Mouse (Mus musculus) kidney, adult 2 months (tissue): ENCODE measurements around the gene Cd40. TPM values are rescaled to one million over a fixed set of nuclear protein-coding genes. Genes with fewer than 3 reads are reported as not detected.
A peak's percentile ranks its signal among the peaks of the same experiment; 100 is the strongest.

ENCODE experiments used
- DNase-seq: peaks from one replicate; pipeline ENCODE4 v3.0.0; 2021
- H3K27ac ChIP-seq: fragments of 200-500 bp; 2 replicates; pipeline ENCODE4 v1.5.1; 2012; ENCODE audit warnings: low read depth, low read length, control low read depth, inconsistent platforms; ENCODE audit not compliant: insufficient read depth
- H3K27me3 ChIP-seq: fragments of 200-500 bp; replicated peaks from 2 replicates; pipeline ENCODE4 v1.6.1; 2012; ENCODE audit warnings: mild to moderate bottlenecking, moderate library complexity, low read length, inconsistent platforms; ENCODE audit not compliant: control insufficient read depth, insufficient read depth
- H3K36me3 ChIP-seq: fragments of 200-500 bp; 2 replicates; pipeline ENCODE4 v1.6.1; 2012; ENCODE audit warnings: mild to moderate bottlenecking, moderate library complexity, low read length, inconsistent platforms; ENCODE audit not compliant: control insufficient read depth, insufficient read depth
- H3K4me1 ChIP-seq: fragments of 200-500 bp; 2 replicates; pipeline ENCODE4 v1.6.1; 2011; ENCODE audit warnings: low read length; ENCODE audit not compliant: control insufficient read depth, insufficient read depth
- H3K4me3 ChIP-seq: fragments of 200-500 bp; 2 replicates; pipeline ENCODE4 v1.5.1; 2011; ENCODE audit warnings: mild to moderate bottlenecking, low read depth, low read length, control low read depth; ENCODE audit not compliant: insufficient read depth
- CTCF ChIP-seq: fragments of 200-500 bp; conservative IDR thresholded peaks from 2 replicates; pipeline ENCODE4 v1.5.1; 2011; ENCODE audit warnings: low read depth, mild to moderate bottlenecking, control low read depth, low read length, moderate library complexity, mixed read lengths; ENCODE audit not compliant: insufficient read depth, insufficient read length
- POLR2A ChIP-seq: fragments of 200-500 bp; IDR thresholded peaks from one replicate; pipeline ENCODE4 v1.6.1; 2011; ENCODE audit warnings: low read depth, low read length, control low read depth
- WGBS: fragments of 180-500 bp; shearing (Covaris S2); methylation state at CpG from one replicate; pipeline ENCODE4 v1.1.7; 2018; 5-methylcytosine and 5-hydroxymethylcytosine counted together
- polyA plus RNA-seq: library from polyadenylated mRNA; depleted of rRNA; stranded (reverse); fragments of >200 nt; gene quantifications from 2 replicates; pipeline ENCODE4 v1.2.3, GENCODE M21; 2012

The Cd40 gene
- polyA plus RNA-seq, 1 experiment, result 11.2 TPM

GRCm38 (mm10) chr2:165074937-165075336 is 19.5 kb downstream of the Cd40 start:
- peak; percentile 78 for DNase-seq
- 44% methylated on average over 2 of the region's 2 CpGs for WGBS
- peak; percentile 99; the same call in 1 of the 2 replicates for TF ChIP-seq CTCF
- TF ChIP-seq POLR2A, result no peak
- Histone ChIP-seq H3K4me1 (no peaks in the 10 kb centered on the region), H3K36me3 (no peaks in the 10 kb centered on the region), H3K27ac (no peak overlapping the region), H3K27me3 (no peaks in the 10 kb centered on the region), H3K4me3 (no peak overlapping the region)

- Histone ChIP-seq H3K4me3 (no peak overlapping the region), H3K27me3 (no peaks in the 10 kb centered on the region), H3K27ac (no peak overlapping the region), H3K36me3 (no peaks in the 10 kb centered on the region), H3K4me1 (no peaks in the 10 kb centered on the region)
- DNase-seq, result no peak
- WGBS, result 8% methylated on average over 9 of the region's 9 CpGs
- TF ChIP-seq CTCF (no peak), POLR2A (no peak)
These were observed 21.6 kb downstream of the Cd40 start for GRCm38 (mm10) chr2:165077055-165077454.

- no peak for DNase-seq
- no peak for TF ChIP-seq POLR2A
- TF ChIP-seq CTCF, result no peak
- no peak overlapping the region for H3K4me3 ChIP-seq
- WGBS, result 59% methylated on average over 8 of the region's 8 CpGs
- no peaks in the 10 kb centered on the region for H3K27me3 ChIP-seq
- no peak overlapping the region for H3K27ac ChIP-seq
- no peaks in the 10 kb centered on the region for H3K4me1 ChIP-seq
- no peaks in the 10 kb centered on the region for H3K36me3 ChIP-seq
These were observed 22.6 kb downstream of the Cd40 start for GRCm38 (mm10) chr2:165078045-165078444.

GRCm38 (mm10) chr2:165078605-165079004 is 23.2 kb downstream of the Cd40 start:
- Histone ChIP-seq H3K36me3 (no peaks in the 10 kb centered on the region), H3K4me1 (no peaks in the 10 kb centered on the region), H3K4me3 (no peak overlapping the region), H3K27me3 (no peaks in the 10 kb centered on the region), H3K27ac (no peak overlapping the region)
- TF ChIP-seq CTCF, result no peak
- WGBS, result 17% methylated on average over 10 of the region's 10 CpGs
- DNase-seq, result no peak

GRCm38 (mm10) chr2:165080657-165081056 is 25.2 kb downstream of the Cd40 start:
- no peaks in the 10 kb centered on the region for H3K36me3 ChIP-seq
- TF ChIP-seq CTCF, result no peak
- TF ChIP-seq POLR2A, result no peak
- no peaks in the 10 kb centered on the region for H3K4me1 ChIP-seq
- no peaks in the 10 kb centered on the region for H3K27me3 ChIP-seq
- no peak overlapping the region for H3K27ac ChIP-seq
- DNase-seq, result no peak
- WGBS, result 32% methylated on average over 9 of the region's 9 CpGs
- no peak overlapping the region for H3K4me3 ChIP-seq

- TF ChIP-seq CTCF (no peak), POLR2A (no peak)
- no peak for DNase-seq
- H3K27me3 ChIP-seq, result no peaks in the 10 kb centered on the region
- no peaks in the 10 kb centered on the region for H3K36me3 ChIP-seq
- H3K4me1 ChIP-seq, result no peaks in the 10 kb centered on the region
- WGBS, result 38% methylated on average over 7 of the region's 7 CpGs
- no peak overlapping the region for H3K4me3 ChIP-seq
- H3K27ac ChIP-seq, result no peak overlapping the region
These were observed 25.8 kb downstream of the Cd40 start for GRCm38 (mm10) chr2:165081257-165081656.

GRCm38 (mm10) chr2:165086634-165087033 is 31.2 kb downstream of the Cd40 start:
- Histone ChIP-seq H3K27me3 (no peaks in the 10 kb centered on the region), H3K4me1 (no peaks in the 10 kb centered on the region), H3K36me3 (no peaks in the 10 kb centered on the region), H3K4me3 (no peak overlapping the region), H3K27ac (no peak overlapping the region)
- TF ChIP-seq POLR2A (no peak), CTCF (no peak)
- WGBS, result 87% methylated on average over 4 of the region's 4 CpGs
- no peak for DNase-seq

GRCm38 (mm10) chr2:165089470-165089869 is 34.0 kb downstream of the Cd40 start:
- TF ChIP-seq POLR2A (no peak), CTCF (no peak)
- H3K4me3 ChIP-seq, result no peak overlapping the region
- no peaks in the 10 kb centered on the region for H3K4me1 ChIP-seq
- no peaks in the 10 kb centered on the region for H3K36me3 ChIP-seq
- no peaks in the 10 kb centered on the region for H3K27me3 ChIP-seq
- 38% methylated on average over 14 of the region's 14 CpGs for WGBS
- H3K27ac ChIP-seq, result no peak overlapping the region
- no peak for DNase-seq
